Mouse (Mus musculus) midbrain, embryonic 11.5 days (tissue): ENCODE data around the gene Srrd. TPM values are rescaled to one million over a fixed set of nuclear protein-coding genes. Genes with fewer than 3 reads are reported as not detected.

ENCODE experiments used
- ATAC-seq: fragments of 200-750 bp; cut with Nextera tagmentation; 2 replicates; pipeline ENCODE4 v1.8.0; 2017; ENCODE audit warnings: moderate TSS enrichment, moderate library complexity; ENCODE audit not compliant: low FRiP score
- DNase-seq: peaks from one replicate; pipeline ENCODE4 v3.0.0; 2015; ENCODE audit warnings: low spot score; ENCODE audit errors: missing footprints
- H3K27ac ChIP-seq: fragments of 300-500 bp; sonication (generic); 2 replicates; pipeline ENCODE4 v1.5.1; 2014; ENCODE audit warnings: low read depth, low read length
- H3K27me3 ChIP-seq: fragments of 300-500 bp; sonication (generic); 2 replicates; pipeline ENCODE4 v1.6.1; 2014; ENCODE audit warnings: mild to moderate bottlenecking, low read length, moderate library complexity, mixed read lengths; ENCODE audit not compliant: control insufficient read depth, insufficient read depth
- H3K36me3 ChIP-seq: fragments of 300-500 bp; sonication (generic); 2 replicates; pipeline ENCODE4 v1.6.1; 2014; ENCODE audit warnings: mild to moderate bottlenecking, low read length, moderate library complexity, mixed read lengths; ENCODE audit not compliant: control insufficient read depth, insufficient read depth
- H3K4me1 ChIP-seq: fragments of 300-500 bp; sonication (generic); 2 replicates; pipeline ENCODE4 v1.6.1; 2014; ENCODE audit warnings: low read length; ENCODE audit not compliant: control insufficient read depth, insufficient read depth
- H3K4me2 ChIP-seq: fragments of 300-500 bp; sonication (generic); 2 replicates; pipeline ENCODE4 v1.6.1; 2014; ENCODE audit warnings: mild to moderate bottlenecking, moderate library complexity
- H3K4me3 ChIP-seq: fragments of 300-500 bp; sonication (generic); 2 replicates; pipeline ENCODE4 v1.5.1; 2014; ENCODE audit warnings: low read depth, low read length
- H3K9ac ChIP-seq: fragments of 300-500 bp; sonication (generic); 2 replicates; pipeline ENCODE4 v1.6.1; 2014; ENCODE audit warnings: low read length
- H3K9me3 ChIP-seq: fragments of 300-500 bp; sonication (generic); 2 replicates; pipeline ENCODE4 v1.6.1; 2016; ENCODE audit warnings: low read length; ENCODE audit not compliant: control insufficient read depth
- WGBS: fragments of 180-500 bp; shearing (Covaris S2); extraction: QIAGEN DNeasy Blood & Tissue Kit; methylation state at CpG from one replicate; pipeline ENCODE4 v1.1.7; 2014; 5-methylcytosine and 5-hydroxymethylcytosine counted together
- polyA plus RNA-seq: library from polyadenylated mRNA; unstranded; fragments of >200 nt; fragmentation: Nextera tagmentation; extraction: Ambion mirVana; gene quantifications from 2 replicates; pipeline ENCODE4 v1.2.1, GENCODE M21; 2014

The Srrd gene
- polyA plus RNA-seq, 1 experiment from 2014 or later: 46.0 TPM

- H3K4me2 ChIP-seq: no peak overlapping the region
- no peaks in the 10 kb centered on the region for H3K9me3 ChIP-seq
- H3K4me1 ChIP-seq: peaks cover 21% of the 10 kb centered on the region
- H3K27ac ChIP-seq: no peak overlapping the region
- H3K4me3 ChIP-seq: no peak overlapping the region
- DNase-seq (no peak), ATAC-seq (no peak)
- peaks cover 5% of the 10 kb centered on the region for H3K36me3 ChIP-seq
- WGBS: 95% methylated on average over 4 of the region's 4 CpGs
- H3K9ac ChIP-seq: no peak overlapping the region
- no peaks in the 10 kb centered on the region for H3K27me3 ChIP-seq
Observed at GRCm38 (mm10) chr5:112367338-112367737, 24.5 kb upstream of the Srrd start.

- H3K27ac ChIP-seq: no peak overlapping the region
- ATAC-seq (no peak), DNase-seq (no peak)
- 97% methylated on average over 6 of the region's 6 CpGs for WGBS
- peaks cover 16% of the 10 kb centered on the region for H3K4me1 ChIP-seq
- no peak overlapping the region for H3K4me3 ChIP-seq
- H3K9ac ChIP-seq: no peak overlapping the region
- peaks cover 5% of the 10 kb centered on the region for H3K36me3 ChIP-seq
- no peaks in the 10 kb centered on the region for H3K27me3 ChIP-seq
- H3K4me2 ChIP-seq: no peak overlapping the region
- H3K9me3 ChIP-seq: no peaks in the 10 kb centered on the region
Observed at GRCm38 (mm10) chr5:112366879-112367278, 24.0 kb upstream of the Srrd start.

DNA sequence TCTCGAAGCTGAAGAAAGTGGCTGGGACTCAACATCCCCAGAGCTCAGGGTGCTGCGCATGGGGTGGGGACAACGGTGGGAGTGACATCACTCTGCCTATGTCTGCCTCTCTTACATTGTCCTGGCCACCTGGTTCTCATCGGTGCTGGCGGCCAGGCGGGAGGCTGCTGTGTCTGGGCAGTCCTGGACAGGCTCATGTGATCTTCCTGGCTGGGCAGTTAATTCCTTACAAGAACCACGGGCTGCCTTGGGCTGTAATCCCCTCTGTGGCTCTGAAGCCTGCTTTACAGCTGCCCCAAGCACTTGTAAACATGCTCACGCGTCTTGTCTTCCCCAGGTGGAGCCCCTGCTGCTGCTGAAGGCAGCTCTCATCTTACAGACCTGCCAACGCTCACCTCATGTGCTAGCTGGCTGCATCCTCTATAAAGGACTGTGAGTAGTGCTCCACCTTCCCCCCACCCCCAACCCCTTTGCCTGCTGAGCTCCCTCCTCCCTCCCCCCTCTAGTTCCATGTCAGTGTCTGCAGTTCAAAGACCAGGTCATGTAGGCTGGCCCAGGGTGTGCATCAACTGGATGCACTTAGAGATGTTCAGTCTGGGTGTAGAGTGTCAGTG lies 21.5 kb upstream of the Srrd start:
- Histone ChIP-seq H3K36me3 (peaks cover 2% of the 10 kb centered on the region; the same call in 1 of the 2 replicates), H3K4me3 (no peak overlapping the region), H3K27me3 (no peaks in the 10 kb centered on the region), H3K9me3 (no peaks in the 10 kb centered on the region), H3K4me1 (peaks cover under 1% of the 10 kb centered on the region), H3K4me2 (no peak overlapping the region), H3K9ac (no peak overlapping the region), H3K27ac (no peak overlapping the region)
- 72% methylated on average over 10 of the region's 10 CpGs for WGBS
- no peak for DNase-seq
- ATAC-seq: no peak

GRCm38 (mm10) chr5:112360077-112360476 lies 17.2 kb upstream of the Srrd start:
- peaks cover 2% of the 10 kb centered on the region; the same call in 1 of the 2 replicates for H3K36me3 ChIP-seq
- H3K9me3 ChIP-seq: no peaks in the 10 kb centered on the region
- no peak overlapping the region for H3K9ac ChIP-seq
- 93% methylated on average over 3 of the region's 3 CpGs for WGBS
- ATAC-seq (no peak), DNase-seq (no peak)
- no peak overlapping the region for H3K27ac ChIP-seq
- H3K4me2 ChIP-seq: no peak overlapping the region
- no peaks in the 10 kb centered on the region for H3K4me1 ChIP-seq
- no peaks in the 10 kb centered on the region for H3K27me3 ChIP-seq
- no peak overlapping the region for H3K4me3 ChIP-seq

DNA sequence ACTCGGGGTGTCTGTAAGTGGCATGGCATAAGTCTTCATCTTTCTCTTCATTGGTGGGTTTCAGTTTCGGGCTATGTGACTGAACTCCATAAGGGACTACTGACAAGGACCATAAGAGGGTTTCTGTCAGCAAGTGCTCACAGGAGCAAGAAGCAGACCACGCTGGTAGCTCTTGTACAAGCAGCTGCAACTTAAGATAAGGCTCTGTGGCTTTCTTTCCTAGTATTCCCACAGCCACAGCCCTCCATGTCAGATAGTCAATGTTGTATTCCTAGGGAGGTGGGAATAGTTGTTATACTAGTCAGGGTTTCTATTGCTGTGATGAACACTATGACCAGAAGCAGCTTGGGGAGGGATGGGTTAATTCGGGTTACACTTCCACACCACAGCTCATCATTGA lies 16.7 kb upstream of the Srrd start:
- no peak for ATAC-seq
- WGBS: 90% methylated on average over 4 of the region's 4 CpGs
- H3K27ac ChIP-seq: no peak overlapping the region

GRCm38 (mm10) chr5:112356322-112356721 lies 13.5 kb upstream of the Srrd start:
- 93% methylated on average over 9 of the region's 9 CpGs for WGBS
- Histone ChIP-seq H3K9ac (no peak overlapping the region), H3K36me3 (no peaks in the 10 kb centered on the region; the same call in 1 of the 2 replicates), H3K4me1 (no peaks in the 10 kb centered on the region), H3K4me3 (no peak overlapping the region), H3K27me3 (no peaks in the 10 kb centered on the region), H3K9me3 (no peaks in the 10 kb centered on the region), H3K27ac (no peak overlapping the region), H3K4me2 (no peak overlapping the region)
- DNase-seq: no peak
- ATAC-seq: no peak

More for the DNA sequence above, 16.7 kb upstream of the Srrd start:
- H3K9me3 ChIP-seq: no peaks in the 10 kb centered on the region
- no peak for DNase-seq
- H3K4me3 ChIP-seq: no peak overlapping the region
- H3K36me3 ChIP-seq: no peaks in the 10 kb centered on the region; the same call in 1 of the 2 replicates
- H3K4me1 ChIP-seq: no peaks in the 10 kb centered on the region
- no peak overlapping the region for H3K9ac ChIP-seq
- no peaks in the 10 kb centered on the region for H3K27me3 ChIP-seq
- no peak overlapping the region for H3K4me2 ChIP-seq

- Histone ChIP-seq H3K9ac (no peak within 1 kb of the TSS), H3K4me3 (no peak within 1 kb of the TSS), H3K9me3 (no peaks in the 10 kb centered on the region), H3K27ac (no peak within 1 kb of the TSS), H3K27me3 (no peaks in the 10 kb centered on the region), H3K4me1 (no peaks in the 10 kb centered on the region), H3K36me3 (no peaks in the 10 kb centered on the region; the same call in 1 of the 2 replicates), H3K4me2 (no peak within 1 kb of the TSS)
- DNase-seq (no peak), ATAC-seq (no peak)
- 71% methylated on average over 12 of the region's 13 CpGs for whole genome bisulfite sequencing
Observed at GRCm38 (mm10) chr5:112355910-112356309, 13.1 kb upstream of the Srrd start, which contains the start of gene Gm6583. Gene Gm6583, minus strand, starts transcription at chr5:112356033.

GRCm38 (mm10) chr5:112355493-112355892 lies 12.7 kb upstream of the Srrd start:
- H3K4me3 ChIP-seq: no peak overlapping the region
- WGBS: 88% methylated on average over 6 of the region's 6 CpGs
- ATAC-seq (no peak), DNase-seq (no peak)
- H3K9ac ChIP-seq: no peak overlapping the region
- no peak overlapping the region for H3K27ac ChIP-seq
- H3K27me3 ChIP-seq: no peaks in the 10 kb centered on the region
- H3K36me3 ChIP-seq: no peaks in the 10 kb centered on the region; the same call in 1 of the 2 replicates
- H3K4me2 ChIP-seq: no peak overlapping the region
- H3K9me3 ChIP-seq: no peaks in the 10 kb centered on the region
- no peaks in the 10 kb centered on the region for H3K4me1 ChIP-seq

- no peaks in the 10 kb centered on the region; the same call in none of the 2 replicates for H3K36me3 ChIP-seq
- peaks cover 2% of the 10 kb centered on the region; the same call in 1 of the 2 replicates for H3K4me1 ChIP-seq
- H3K4me2 ChIP-seq: no peak overlapping the region
- no peak overlapping the region for H3K9ac ChIP-seq
- H3K4me3 ChIP-seq: no peak overlapping the region
- H3K27me3 ChIP-seq: no peaks in the 10 kb centered on the region
- no peak overlapping the region for H3K27ac ChIP-seq
- 93% methylated on average over 8 of the region's 8 CpGs for WGBS
- DNase-seq: no peak
- ATAC-seq: no peak
- no peaks in the 10 kb centered on the region for H3K9me3 ChIP-seq
Observed at GRCm38 (mm10) chr5:112349169-112349568, 6.3 kb upstream of the Srrd start.
